Mouse (Mus musculus): ENCODE results near the gene Gm28434. TPM values are rescaled to one million over a fixed set of nuclear protein-coding genes. Genes with fewer than 3 reads are reported as not detected.

Gene Gm28434
- polyA plus RNA-seq (2017; shearing (Covaris generic)): not detected

GRCm38 (mm10) chr5:87969201-87969600 lies at the start of gene Gm28434, which contains the start of gene 2310003L06Rik:
Gene Gm28434, plus strand, starts transcription at chr5:87969517.
Gene 2310003L06Rik, plus strand, starts transcription at chr5:87969459.

GRCm38 (mm10) chr5:87925372-87925771 lies 43.9 kb upstream of the Gm28434 start, which contains the start of gene Csn3:
Gene Csn3, plus strand, starts transcription at chr5:87925579.

GRCm38 (mm10) chr5:87979139-87979538 lies 9.8 kb downstream of the Gm28434 start, which contains the start of gene Cabs1:
Gene Cabs1, plus strand, starts transcription at chr5:87979439.

GRCm38 (mm10) chr5:88002249-88002648 lies 32.9 kb downstream of the Gm28434 start, which contains the start of gene Smr3a:
Gene Smr3a, plus strand, starts transcription at chr5:88002549.

Other genes with a start within 250 kb of the Gm28434 start
- not detected for gene Csn1s2a, start 194.9 kb upstream of the Gm28434 start, polyA plus RNA-seq (2017; shearing (Covaris generic))
- not detected for gene Csn1s2b, start 161.4 kb upstream of the Gm28434 start, polyA plus RNA-seq (2017; shearing (Covaris generic))
- not detected for gene Prr27, start 143.8 kb upstream of the Gm28434 start, polyA plus RNA-seq (2017; shearing (Covaris generic))
- gene Odam, start 84.5 kb upstream of the Gm28434 start, polyA plus RNA-seq (2017; shearing (Covaris generic)): not detected
- not detected for gene Csn3, start 43.9 kb upstream of the Gm28434 start, polyA plus RNA-seq (2017; shearing (Covaris generic))
- gene 2310003L06Rik, start 58 bp upstream of the Gm28434 start, polyA plus RNA-seq (2017; shearing (Covaris generic)): not detected
- not detected for gene Cabs1, start 9.9 kb downstream of the Gm28434 start, polyA plus RNA-seq (2017; shearing (Covaris generic))
- not detected for gene Smr3a, start 33.0 kb downstream of the Gm28434 start, polyA plus RNA-seq (2017; shearing (Covaris generic))
- gene Smr2, start 117.0 kb downstream of the Gm28434 start, polyA plus RNA-seq (2017; shearing (Covaris generic)): not detected
- gene Gm11116, start 142.0 kb downstream of the Gm28434 start, polyA plus RNA-seq (2017; shearing (Covaris generic)): not detected
- gene Gm11115, start 184.6 kb downstream of the Gm28434 start, polyA plus RNA-seq (2017; shearing (Covaris generic)): not detected